Mouse (Mus musculus) kidney, postnatal 10 days (tissue): ENCODE measurements around the gene Arl15.

Source experiments
- DNase-seq: peaks from one replicate; pipeline ENCODE4 v3.0.0; 2021; ENCODE audit warnings: mixed read lengths

Gene Arl15

GRCm38 (mm10) chr13:113995490-113996236 lies 201.4 kb downstream of the Arl15 start:
- DNase-seq: no peak

GRCm38 (mm10) chr13:113998811-113999210 lies 204.5 kb downstream of the Arl15 start:
- no peak for DNase-seq

DNA sequence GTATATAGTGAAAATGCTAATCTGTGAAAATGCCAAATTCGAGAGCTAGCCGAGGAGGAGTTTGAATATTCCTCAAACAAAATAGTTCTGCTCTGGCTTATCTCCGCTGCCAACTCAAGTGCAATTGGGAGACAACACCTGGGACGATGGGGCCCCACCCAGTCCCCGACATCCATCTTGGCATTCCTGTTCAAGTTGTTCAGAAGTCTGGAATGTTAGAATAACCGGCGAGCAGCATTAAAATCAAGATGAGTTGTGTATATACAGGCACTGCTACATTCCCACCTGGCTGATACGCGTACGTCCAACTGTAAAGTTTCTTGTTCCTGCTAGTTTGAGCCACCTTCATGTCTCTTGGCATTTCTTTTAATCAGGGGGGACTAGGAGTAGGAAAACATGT lies 209.2 kb downstream of the Arl15 start:
- DNase-seq: no peak

DNA sequence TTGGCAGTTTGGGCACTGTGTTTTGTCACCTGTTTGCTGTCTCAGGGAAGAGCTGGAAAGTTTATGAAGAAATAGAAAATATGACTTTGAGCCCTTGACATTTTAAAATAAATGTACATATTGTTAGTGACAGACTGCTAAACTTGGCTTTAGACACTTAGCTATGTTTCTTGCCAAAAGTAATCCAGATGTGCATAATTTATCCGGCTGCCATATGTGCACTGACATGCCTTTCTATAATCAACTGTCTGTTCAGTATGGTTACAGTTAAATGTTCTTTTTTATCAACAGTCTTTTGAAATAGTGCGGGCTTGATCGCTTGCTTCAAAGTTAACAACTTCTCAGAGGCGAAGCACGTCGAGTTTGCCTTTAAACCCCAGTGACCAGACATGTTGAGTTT lies 209.9 kb downstream of the Arl15 start:
- DNase-seq: no peak

DNA sequence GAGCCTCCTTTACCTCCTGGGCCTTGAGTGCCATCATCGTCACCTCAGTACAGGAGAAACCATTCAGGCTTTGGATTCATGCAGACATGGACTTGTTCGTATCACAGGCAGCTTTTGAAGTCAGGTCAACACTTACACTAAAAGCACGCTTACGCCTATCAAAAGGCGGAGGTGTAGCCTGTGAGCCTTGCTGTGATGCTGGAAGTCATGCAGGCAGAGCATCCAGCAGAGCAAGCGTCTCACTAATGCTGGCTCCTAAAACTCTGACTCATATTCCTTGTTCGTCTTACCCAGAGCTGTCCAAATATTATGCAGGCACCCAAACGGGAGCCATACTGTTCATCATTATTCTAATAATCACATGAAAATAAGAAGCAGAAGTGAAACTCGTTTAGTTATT lies 215.5 kb downstream of the Arl15 start:
- DNase-seq: no peak

GRCm38 (mm10) chr13:114010521-114010920 lies 216.2 kb downstream of the Arl15 start:
- DNase-seq: no peak

DNA sequence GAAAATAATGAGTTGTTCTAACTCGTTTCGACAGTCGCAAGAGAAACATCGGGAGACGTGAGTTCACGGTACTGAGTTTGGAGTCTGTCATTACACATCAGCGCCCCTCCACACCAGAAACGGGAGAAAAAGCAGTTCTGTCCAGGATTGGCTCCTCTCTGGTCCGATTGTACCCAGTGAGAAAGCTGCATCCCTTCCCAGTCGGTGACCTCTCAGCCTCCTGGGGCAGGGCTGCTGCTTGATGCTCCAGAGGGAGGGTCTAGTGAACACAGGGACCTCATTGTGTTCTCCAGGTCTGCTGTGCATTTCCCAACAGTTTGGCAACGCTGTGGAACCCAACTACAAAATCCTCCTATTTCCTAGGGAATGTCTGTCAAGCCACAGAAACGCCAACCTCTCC lies 216.7 kb downstream of the Arl15 start:
- no peak for DNase-seq

- no peak for DNase-seq
Measured at GRCm38 (mm10) chr13:114017928-114018327, 223.6 kb downstream of the Arl15 start.

GRCm38 (mm10) chr13:114023541-114023940 lies 229.2 kb downstream of the Arl15 start:
- DNase-seq: no peak

GRCm38 (mm10) chr13:114026306-114026705 lies 232.0 kb downstream of the Arl15 start:
- DNase-seq: no peak

DNA sequence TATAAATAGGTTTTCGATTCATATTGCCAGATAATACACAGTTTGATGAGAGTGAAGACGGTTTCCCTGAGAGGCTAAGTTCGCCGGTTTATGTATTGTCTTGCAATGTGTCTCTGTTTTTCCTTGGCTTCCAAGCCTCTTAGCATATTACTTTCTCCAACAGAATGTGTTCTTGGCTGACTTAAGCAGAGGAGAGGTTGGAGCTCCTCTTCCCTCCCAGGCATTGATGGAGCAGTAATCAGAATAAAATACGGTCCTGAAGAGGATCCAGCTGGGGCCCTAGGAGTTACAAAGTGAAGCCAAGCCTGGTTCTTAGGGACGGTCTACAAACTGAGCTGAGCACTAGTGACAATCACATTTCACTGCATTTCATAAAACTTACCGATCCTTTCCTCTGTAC lies 232.4 kb downstream of the Arl15 start:
- DNase-seq: no peak

- DNase-seq: no peak
Measured at GRCm38 (mm10) chr13:114048071-114048470, 253.8 kb downstream of the Arl15 start.

DNA sequence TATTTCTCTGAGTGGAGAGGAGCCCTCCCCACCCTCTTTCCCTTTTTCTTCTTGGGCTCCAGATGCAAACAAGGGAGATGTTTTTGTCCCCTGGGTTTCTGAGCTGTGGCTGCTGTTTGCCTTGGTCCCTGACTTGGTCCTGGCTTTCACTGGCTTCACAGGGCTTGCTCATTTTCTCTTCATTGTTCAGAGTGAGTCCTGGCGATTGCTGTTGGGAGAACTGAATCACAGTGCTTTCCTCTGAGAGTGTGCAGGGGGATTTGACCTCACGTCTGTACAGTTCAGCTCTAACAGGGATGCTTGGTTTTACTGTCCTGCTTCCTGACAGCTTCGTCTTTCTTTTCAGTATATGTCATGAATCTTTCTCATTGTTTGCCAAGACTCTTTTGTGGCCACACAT lies 254.4 kb downstream of the Arl15 start:
- no peak for DNase-seq

GRCm38 (mm10) chr13:114051151-114051850 lies 257.0 kb downstream of the Arl15 start:
- DNase-seq: no peak

GRCm38 (mm10) chr13:114052426-114053205 lies 258.3 kb downstream of the Arl15 start:
- DNase-seq: no peak

DNA sequence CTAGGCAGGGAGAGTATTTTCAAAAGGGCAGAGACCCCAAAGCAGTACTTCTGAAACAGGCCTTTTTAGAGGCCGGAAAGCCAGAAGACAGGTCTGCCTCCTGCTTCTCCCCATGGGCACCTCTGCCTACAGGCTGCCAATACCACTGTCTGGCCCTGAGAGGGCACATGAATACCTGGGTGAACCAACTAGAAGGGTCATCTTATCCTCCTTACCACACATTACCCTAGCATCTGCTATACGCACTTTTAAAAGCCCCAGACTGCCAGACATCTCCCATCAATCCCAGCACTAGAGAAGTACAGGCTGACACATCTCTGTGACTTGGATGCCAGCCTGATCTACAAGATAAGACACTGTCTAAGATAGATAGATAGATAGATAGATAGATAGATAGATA lies 259.0 kb downstream of the Arl15 start:
- no peak for DNase-seq

GRCm38 (mm10) chr13:114055686-114056085 lies 261.4 kb downstream of the Arl15 start:
- DNase-seq: no peak

- no peak for DNase-seq
Measured at GRCm38 (mm10) chr13:114060258-114060657, 266.0 kb downstream of the Arl15 start.

GRCm38 (mm10) chr13:114061234-114061633 lies 266.9 kb downstream of the Arl15 start:
- DNase-seq: no peak

DNA sequence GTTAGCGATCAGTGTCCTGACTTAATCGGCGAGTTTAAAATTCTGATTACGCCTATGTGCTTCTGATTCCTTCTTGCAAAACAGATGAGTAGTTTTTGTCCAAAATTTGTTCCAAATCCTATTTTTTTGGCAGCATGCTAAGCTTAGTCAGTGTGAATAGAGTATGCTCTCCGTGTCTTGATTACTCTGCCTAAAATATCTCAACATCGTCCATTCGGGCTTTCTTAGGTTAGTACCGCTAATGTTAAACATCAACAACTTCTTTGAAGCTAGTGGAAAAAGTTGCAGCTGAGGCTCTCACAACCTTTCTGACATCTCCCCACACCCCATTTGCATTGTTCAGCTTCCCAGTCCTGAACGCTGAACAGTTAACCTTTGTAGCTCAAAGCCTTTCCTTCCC lies 269.8 kb downstream of the Arl15 start:
- DNase-seq: no peak

- no peak for DNase-seq
Measured at GRCm38 (mm10) chr13:114065012-114065411, 270.7 kb downstream of the Arl15 start.

DNA sequence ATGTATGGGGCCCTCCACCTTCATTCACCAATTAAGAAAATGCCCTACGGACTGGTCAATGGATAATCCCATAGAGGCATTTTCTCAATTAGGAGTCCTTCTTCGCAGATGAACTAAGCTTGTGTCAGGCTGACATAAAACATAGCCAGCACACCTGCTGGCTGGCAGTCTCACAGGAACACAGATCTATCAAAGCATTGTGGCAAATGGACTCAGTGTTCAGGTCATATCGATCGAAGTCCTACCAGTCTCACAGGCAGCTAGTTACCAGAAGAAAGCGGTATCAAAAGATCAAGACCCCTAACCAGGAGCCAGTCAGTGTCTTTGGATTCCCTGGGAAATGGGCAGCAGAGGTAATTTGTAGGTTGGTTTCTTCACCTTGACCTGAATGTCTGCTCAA lies 274.1 kb downstream of the Arl15 start:
- no peak for DNase-seq

- no peak for DNase-seq
Measured at GRCm38 (mm10) chr13:114071439-114071838, 277.1 kb downstream of the Arl15 start.

GRCm38 (mm10) chr13:114074471-114074870 lies 280.2 kb downstream of the Arl15 start:
- no peak for DNase-seq
